Mouse (Mus musculus): Measurements from ENCODE around the gene St3gal4. TPM values are rescaled to one million over a fixed set of nuclear protein-coding genes. Genes with fewer than 3 reads are reported as not detected.
A peak's percentile ranks its signal among the peaks of the same experiment; 100 is the strongest.

St3gal4 gene
- polyA plus RNA-seq, 1 experiment from 2014 or later = 15.1 TPM

- Histone ChIP-seq H3K27ac (replicated peaks) (no peak overlapping the region), H3K27me3 (no peaks in the 10 kb centered on the region), H3K36me3 (0 out of 2 replicates have a peak, but pooled peaks cover 9% of the 10 kb centered on the region), H3K9me3 (no peaks in the 10 kb centered on the region), H3K4me1 (replicated peaks) (no peaks in the 10 kb centered on the region), H3K9ac (no peak overlapping the region), H3K4me3 (no peak overlapping the region), H3K4me2 (no peak overlapping the region)
- WGBS = 84% methylated on average over 6 of the region's 6 CpGs
- ATAC-seq (ENCODE audit: low FRiP score, low read depth) = no peak
Measured at GRCm38 (mm10) chr9:35127147-35127546, 8.1 kb upstream of the St3gal4 start.

GRCm38 (mm10) chr9:35124678-35124955 is 5.5 kb upstream of the St3gal4 start:
- H3K9me3 ChIP-seq = no peaks in the 10 kb centered on the region
- 0 out of 2 replicates have a peak, but pooled peaks cover 9% of the 10 kb centered on the region for H3K36me3 ChIP-seq
- no peak overlapping the region for H3K4me2 ChIP-seq
- no peak overlapping the region for H3K27ac ChIP-seq (replicated peaks)
- no peak for ATAC-seq (ENCODE audit: low FRiP score, low read depth)
- H3K4me3 ChIP-seq = no peak overlapping the region
- no peak overlapping the region for H3K9ac ChIP-seq
- H3K4me1 ChIP-seq (replicated peaks) = no peaks in the 10 kb centered on the region
- no peaks in the 10 kb centered on the region for H3K27me3 ChIP-seq
- WGBS = 92% methylated on average over 8 of the region's 8 CpGs

GRCm38 (mm10) chr9:35123804-35124677 is 5.0 kb upstream of the St3gal4 start:
- 90% methylated on average over 11 of the region's 11 CpGs for WGBS
- Histone ChIP-seq H3K27ac (replicated peaks) (no peak overlapping the region), H3K4me3 (no peak overlapping the region), H3K9me3 (no peaks in the 10 kb centered on the region), H3K27me3 (no peaks in the 10 kb centered on the region), H3K36me3 (0 out of 2 replicates have a peak, but pooled peaks cover 9% of the 10 kb centered on the region), H3K4me1 (replicated peaks) (no peaks in the 10 kb centered on the region), H3K9ac (no peak overlapping the region), H3K4me2 (no peak overlapping the region)
- ATAC-seq (ENCODE audit: low FRiP score, low read depth) = no peak

GRCm38 (mm10) chr9:35123456-35123803 is 4.4 kb upstream of the St3gal4 start:
- 79% methylated on average over 2 of the region's 2 CpGs for WGBS
- no peak for ATAC-seq (ENCODE audit: low FRiP score, low read depth)
- Histone ChIP-seq H3K4me2 (no peak overlapping the region), H3K27ac (replicated peaks) (no peak overlapping the region), H3K9me3 (no peaks in the 10 kb centered on the region), H3K36me3 (0 out of 2 replicates have a peak, but pooled peaks cover 9% of the 10 kb centered on the region), H3K9ac (no peak overlapping the region), H3K27me3 (no peaks in the 10 kb centered on the region), H3K4me3 (no peak overlapping the region), H3K4me1 (replicated peaks) (no peaks in the 10 kb centered on the region)

- H3K4me2 ChIP-seq = no peak overlapping the region
- H3K4me3 ChIP-seq = no peak overlapping the region
- 89% methylated on average over 5 of the region's 5 CpGs for WGBS
- H3K27me3 ChIP-seq = no peaks in the 10 kb centered on the region
- no peak overlapping the region for H3K27ac ChIP-seq (replicated peaks)
- no peaks in the 10 kb centered on the region for H3K9me3 ChIP-seq
- ATAC-seq (ENCODE audit: low FRiP score, low read depth) = no peak
- H3K36me3 ChIP-seq = 0 out of 2 replicates have a peak, but pooled peaks cover 9% of the 10 kb centered on the region
- no peak overlapping the region for H3K9ac ChIP-seq
- peaks cover 2% of the 10 kb centered on the region for H3K4me1 ChIP-seq (replicated peaks)
Measured at GRCm38 (mm10) chr9:35122551-35123266, 3.6 kb upstream of the St3gal4 start.

- peaks cover 19% of the 10 kb centered on the region for H3K4me1 ChIP-seq (replicated peaks)
- H3K36me3 ChIP-seq = 0 out of 2 replicates have a peak, but pooled peaks cover 3% of the 10 kb centered on the region
- no peak overlapping the region for H3K9ac ChIP-seq
- no peaks in the 10 kb centered on the region for H3K9me3 ChIP-seq
- H3K4me3 ChIP-seq = no peak overlapping the region
- 99% methylated on average over 2 of the region's 2 CpGs for WGBS
- H3K27me3 ChIP-seq = no peaks in the 10 kb centered on the region
- H3K4me2 ChIP-seq = no peak overlapping the region
- ATAC-seq (ENCODE audit: low FRiP score, low read depth) = no peak
- no peak overlapping the region for H3K27ac ChIP-seq (replicated peaks)
Measured at GRCm38 (mm10) chr9:35118563-35118962, 505 bp downstream of the St3gal4 start.

- peak overlapping the region; percentile 65 for H3K9ac ChIP-seq
- no peaks in the 10 kb centered on the region for H3K36me3 ChIP-seq
- H3K4me2 ChIP-seq = peak overlapping the region; percentile 70
- H3K4me1 ChIP-seq (replicated peaks) = peaks cover 19% of the 10 kb centered on the region
- H3K4me3 ChIP-seq = peak overlapping the region; percentile 59
- 29% methylated on average over 15 of the region's 15 CpGs for WGBS
- H3K27me3 ChIP-seq = no peaks in the 10 kb centered on the region
- no peaks in the 10 kb centered on the region for H3K9me3 ChIP-seq
- H3K27ac ChIP-seq (replicated peaks) = peak overlapping the region; percentile 84
- peak; percentile 3; the same call in 1 of the 2 replicates for ATAC-seq (ENCODE audit: low FRiP score, low read depth)
Measured at GRCm38 (mm10) chr9:35117384-35118295, 1.4 kb downstream of the St3gal4 start.

- peak overlapping the region; percentile 70 for H3K4me2 ChIP-seq
- peak overlapping the region; percentile 84 for H3K27ac ChIP-seq (replicated peaks)
- no peaks in the 10 kb centered on the region for H3K36me3 ChIP-seq
- WGBS = under 1% methylated on average over 80 of the region's 84 CpGs
- ATAC-seq (ENCODE audit: low FRiP score, low read depth) = peak; percentile 95
- H3K27me3 ChIP-seq = no peaks in the 10 kb centered on the region
- peak overlapping the region; percentile 65 for H3K9ac ChIP-seq
- no peaks in the 10 kb centered on the region for H3K9me3 ChIP-seq
- H3K4me3 ChIP-seq = peak overlapping the region; percentile 59
- peaks cover 28% of the 10 kb centered on the region for H3K4me1 ChIP-seq (replicated peaks)
Measured at GRCm38 (mm10) chr9:35116391-35117381, 2.4 kb downstream of the St3gal4 start.

GRCm38 (mm10) chr9:35115804-35116203 is 3.3 kb downstream of the St3gal4 start:
- ATAC-seq (ENCODE audit: low FRiP score, low read depth) = peak; percentile 2; the same call in 1 of the 2 replicates
- Histone ChIP-seq H3K9ac (peak overlapping the region; percentile 65), H3K9me3 (no peaks in the 10 kb centered on the region)

GRCm38 (mm10) chr9:35115299-35115698 is 3.8 kb downstream of the St3gal4 start:
- WGBS = 67% methylated on average over 3 of the region's 4 CpGs
- Histone ChIP-seq H3K4me1 (replicated peaks) (peaks cover 28% of the 10 kb centered on the region), H3K36me3 (no peaks in the 10 kb centered on the region), H3K9me3 (no peaks in the 10 kb centered on the region), H3K27me3 (no peaks in the 10 kb centered on the region), H3K27ac (replicated peaks) (no peak overlapping the region), H3K9ac (no peak overlapping the region), H3K4me2 (peak overlapping the region; percentile 70), H3K4me3 (no peak overlapping the region)
- ATAC-seq (ENCODE audit: low FRiP score, low read depth) = no peak

More at GRCm38 (mm10) chr9:35115804-35116203, 3.3 kb downstream of the St3gal4 start:
- 41% methylated on average over 4 of the region's 4 CpGs for WGBS
- no peak overlapping the region for H3K27ac ChIP-seq (replicated peaks)
- peak overlapping the region; percentile 70 for H3K4me2 ChIP-seq
- no peaks in the 10 kb centered on the region for H3K36me3 ChIP-seq
- peak overlapping the region; percentile 59 for H3K4me3 ChIP-seq
- H3K4me1 ChIP-seq (replicated peaks) = peaks cover 28% of the 10 kb centered on the region
- no peaks in the 10 kb centered on the region for H3K27me3 ChIP-seq

GRCm38 (mm10) chr9:35114234-35114633 is 4.8 kb downstream of the St3gal4 start:
- ATAC-seq (ENCODE audit: low FRiP score, low read depth) = no peak
- Histone ChIP-seq H3K4me1 (replicated peaks) (peaks cover 28% of the 10 kb centered on the region), H3K9me3 (no peaks in the 10 kb centered on the region), H3K36me3 (no peaks in the 10 kb centered on the region), H3K27ac (replicated peaks) (no peak overlapping the region), H3K9ac (no peak overlapping the region), H3K4me3 (no peak overlapping the region), H3K27me3 (no peaks in the 10 kb centered on the region), H3K4me2 (no peak overlapping the region)
- WGBS = 95% methylated on average over 3 of the region's 3 CpGs
